In the genomic region with DNA sequence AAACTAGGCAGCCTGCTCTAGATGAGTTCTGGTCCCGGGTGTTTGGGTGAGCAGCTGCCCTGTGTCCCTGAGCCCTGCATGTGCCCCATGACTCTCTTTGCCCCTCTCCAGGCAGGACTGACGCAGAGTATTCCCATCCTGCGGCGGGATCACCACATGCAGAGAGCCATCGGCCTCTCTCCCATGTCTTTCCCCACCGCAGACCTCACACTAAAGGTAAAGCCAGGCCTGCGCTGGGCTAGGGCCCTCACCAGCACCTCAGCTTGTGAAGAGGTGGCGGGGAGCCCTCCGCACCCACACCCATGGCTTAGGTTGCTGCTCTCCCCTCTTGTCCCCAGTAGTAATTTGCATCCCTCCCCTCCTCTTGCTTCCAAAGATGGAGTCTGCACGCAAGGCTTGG, we compare ENCODE assay signal across 16 mouse cellular contexts.
"Had no signal": no experiment of that assay in that cellular context is flagged by ENCODE, and none has a peak within 500 bp of the region (broad histone marks: within the 10 kb centered on the region; RNA-seq: fewer than 3 reads in every experiment).

No protein-coding gene starts in this region.

- H3K27ac ChIP-seq: lung, embryonic 15.5 days; macrophage; midbrain, embryonic 13.5 days; midbrain, embryonic 15.5 days; neural tube, embryonic 12.5 days; stomach, embryonic 15.5 days; stomach, postnatal 0 days had no signal

- H3K4me1 ChIP-seq: lung, embryonic 15.5 days; megakaryocyte, embryonic 14.5 days; midbrain, embryonic 13.5 days; midbrain, embryonic 15.5 days; neural tube, embryonic 12.5 days; stomach, embryonic 15.5 days had no signal

- ATAC-seq: lung, postnatal 0 days; midbrain, embryonic 13.5 days; midbrain, embryonic 15.5 days had no signal

- H3K27me3 ChIP-seq: lung, embryonic 15.5 days; megakaryocyte, embryonic 14.5 days; midbrain, embryonic 13.5 days; midbrain, embryonic 15.5 days; neural tube, embryonic 12.5 days; stomach, embryonic 15.5 days had no signal

- H3K9me3 ChIP-seq: lung, embryonic 15.5 days; megakaryocyte, embryonic 14.5 days; midbrain, embryonic 13.5 days; midbrain, embryonic 15.5 days; neural tube, embryonic 12.5 days; stomach, embryonic 15.5 days had no signal

- H3K4me2 ChIP-seq: lung, embryonic 15.5 days; midbrain, embryonic 11.5 days; midbrain, embryonic 13.5 days; midbrain, embryonic 15.5 days; neural tube, embryonic 12.5 days; stomach, embryonic 15.5 days had no signal

- H3K9ac ChIP-seq: lung, embryonic 15.5 days; midbrain, embryonic 13.5 days; midbrain, embryonic 15.5 days; neural tube, embryonic 12.5 days; stomach, embryonic 15.5 days had no signal

- DNase-seq: lung, adult 2 months; lung, postnatal 14 days; right cerebral cortex, postnatal 14 days; thymus, adult 2 months; thymus, postnatal 25 days; thymus, postnatal 4 days had no signal

- H3K4me3 ChIP-seq: lung, embryonic 15.5 days; megakaryocyte, embryonic 14.5 days; midbrain, embryonic 13.5 days; midbrain, embryonic 15.5 days; neural tube, embryonic 12.5 days; stomach, embryonic 15.5 days had no signal
